Mouse (Mus musculus): ENCODE data around the gene Mlh3. TPM values are rescaled to one million over a fixed set of nuclear protein-coding genes. Genes with fewer than 3 reads are reported as not detected.
"Not testable (repeated sequence)": the region's sequence is repeated elsewhere in the genome, so short reads cannot be mapped to it uniquely, and the experiment has no call there.

Gene Mlh3
- polyA plus RNA-seq, 1 experiment from 2014 or later: 9.0 TPM

DNA sequence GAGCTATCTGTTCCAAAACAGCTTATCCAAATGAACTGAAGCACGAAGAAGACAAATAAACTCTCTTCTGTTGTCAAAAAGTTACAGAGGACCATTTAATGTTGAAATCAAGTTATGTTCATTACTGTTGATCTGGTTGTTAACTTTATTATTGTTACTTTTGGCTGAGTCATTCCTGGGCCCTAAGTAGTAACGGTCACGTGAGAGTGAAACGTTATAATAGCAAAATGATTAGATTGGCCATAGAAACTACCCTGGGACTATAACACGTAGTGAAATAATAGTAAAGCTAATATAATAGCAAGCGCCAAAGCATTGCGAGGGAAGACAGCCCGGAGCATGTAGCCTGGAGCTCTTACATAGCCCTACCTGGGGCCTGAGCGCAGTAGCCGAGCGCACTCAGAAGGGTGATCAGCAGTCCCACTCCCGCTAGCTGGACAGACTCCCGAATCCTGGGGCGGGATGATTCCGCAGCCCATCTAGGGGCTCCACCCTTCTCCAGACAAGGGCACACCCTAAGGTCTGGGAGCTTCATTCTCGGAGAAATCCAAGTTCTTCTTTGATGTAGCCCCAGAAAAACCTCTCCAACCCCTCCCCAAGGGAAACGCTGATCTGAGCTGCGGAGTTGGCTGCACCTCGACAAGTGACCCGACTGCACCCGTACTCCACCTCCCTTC is 17.5 kb upstream of the Mlh3 start, which contains the start of gene Acyp1:
TSS of gene Acyp1 (minus strand) at position 630 of the 677 bp plus-strand sequence.
- Histone ChIP-seq H3K9me3 (replicated peaks; ENCODE audit: control insufficient read depth, low read length) (no peaks in the 10 kb centered on the region), H3K4me2 (ENCODE audit: low read length) (peak within 1 kb of the TSS; percentile 67), H3K36me3 (ENCODE audit: control insufficient read depth, insufficient read depth, low read length) (no peaks in the 10 kb centered on the region), H3K4me1 (ENCODE audit: control insufficient read depth, insufficient read depth, low read length) (peaks cover 3% of the 10 kb centered on the region; the same call in 1 of the 2 replicates), H3K4me3 (ENCODE audit: low read depth, low read length) (peak within 1 kb of the TSS; percentile 34), H3K9ac (ENCODE audit: low read length) (peak within 1 kb of the TSS; percentile 53), H3K27ac (ENCODE audit: low read depth, low read length) (no peak within 1 kb of the TSS), H3K27me3 (replicated peaks; ENCODE audit: control insufficient read depth, insufficient read depth, low read length) (no peaks in the 10 kb centered on the region)
- peak; percentile 67 for ATAC-seq
- 8% methylated on average over 21 of the region's 21 CpGs for WGBS
- no peak for DNase-seq (ENCODE audit: low spot score)

DNA sequence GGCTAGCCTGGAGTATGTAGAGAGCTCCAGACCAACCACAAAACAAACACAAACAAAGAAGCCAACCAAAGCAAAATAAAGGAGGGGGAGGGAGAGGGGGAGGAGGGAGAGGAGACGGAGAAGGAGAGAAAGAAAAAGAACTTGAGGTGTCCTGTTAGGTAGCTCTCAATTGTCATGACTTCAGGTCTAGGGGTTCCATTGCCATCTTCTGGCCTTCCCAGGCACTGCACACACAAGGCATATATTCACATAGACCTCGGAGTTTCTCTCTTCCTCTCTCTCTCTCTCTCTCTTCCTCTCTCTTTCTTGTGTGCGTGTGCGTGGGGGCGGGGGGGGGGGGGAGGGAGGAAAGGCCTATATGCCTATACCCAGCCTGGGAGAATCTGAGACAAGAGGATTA is 16.5 kb upstream of the Mlh3 start:
- Histone ChIP-seq H3K9ac (ENCODE audit: low read length) (no peak overlapping the region), H3K4me3 (ENCODE audit: low read depth, low read length) (no peak overlapping the region), H3K9me3 (replicated peaks; ENCODE audit: control insufficient read depth, low read length) (no peaks in the 10 kb centered on the region), H3K27ac (ENCODE audit: low read depth, low read length) (no peak overlapping the region), H3K27me3 (replicated peaks; ENCODE audit: control insufficient read depth, insufficient read depth, low read length) (no peaks in the 10 kb centered on the region), H3K36me3 (ENCODE audit: control insufficient read depth, insufficient read depth, low read length) (no peaks in the 10 kb centered on the region), H3K4me2 (ENCODE audit: low read length) (no peak overlapping the region), H3K4me1 (ENCODE audit: control insufficient read depth, insufficient read depth, low read length) (peaks cover 3% of the 10 kb centered on the region; the same call in 1 of the 2 replicates)
- ATAC-seq (no peak), DNase-seq (ENCODE audit: low spot score) (no peak)
- 32% methylated on average over 2 of the region's 5 CpGs for WGBS

DNA sequence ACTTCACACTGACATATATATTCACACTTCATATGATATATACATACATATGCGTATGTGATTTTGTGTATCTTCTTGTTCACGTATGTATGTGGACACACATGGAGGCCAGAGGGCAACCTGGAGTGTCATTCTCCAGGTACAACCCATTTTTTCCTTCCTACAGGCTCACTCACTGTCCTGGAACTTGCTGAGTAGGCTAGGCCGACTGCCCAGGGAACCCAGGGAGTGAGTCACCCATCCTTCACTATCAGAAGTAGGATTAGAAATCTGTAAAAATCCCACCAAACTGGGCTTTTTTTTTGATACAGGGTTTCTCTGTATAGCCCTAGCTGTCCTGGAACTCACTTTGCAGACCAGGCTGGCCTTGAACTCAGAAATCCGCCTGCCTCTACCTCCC is 14.6 kb upstream of the Mlh3 start:
- Histone ChIP-seq H3K4me1 (ENCODE audit: control insufficient read depth, insufficient read depth, low read length) (peaks cover 3% of the 10 kb centered on the region; the same call in 1 of the 2 replicates), H3K4me2 (ENCODE audit: low read length) (no peak overlapping the region), H3K9me3 (replicated peaks; ENCODE audit: control insufficient read depth, low read length) (no peaks in the 10 kb centered on the region), H3K27ac (ENCODE audit: low read depth, low read length) (no peak overlapping the region), H3K36me3 (ENCODE audit: control insufficient read depth, insufficient read depth, low read length) (no peaks in the 10 kb centered on the region), H3K4me3 (ENCODE audit: low read depth, low read length) (no peak overlapping the region), H3K27me3 (replicated peaks; ENCODE audit: control insufficient read depth, insufficient read depth, low read length) (no peaks in the 10 kb centered on the region), H3K9ac (ENCODE audit: low read length) (no peak overlapping the region)
- no peak for ATAC-seq
- 95% methylated on average over 4 of the region's 4 CpGs for WGBS
- DNase-seq (ENCODE audit: low spot score): no peak

DNA sequence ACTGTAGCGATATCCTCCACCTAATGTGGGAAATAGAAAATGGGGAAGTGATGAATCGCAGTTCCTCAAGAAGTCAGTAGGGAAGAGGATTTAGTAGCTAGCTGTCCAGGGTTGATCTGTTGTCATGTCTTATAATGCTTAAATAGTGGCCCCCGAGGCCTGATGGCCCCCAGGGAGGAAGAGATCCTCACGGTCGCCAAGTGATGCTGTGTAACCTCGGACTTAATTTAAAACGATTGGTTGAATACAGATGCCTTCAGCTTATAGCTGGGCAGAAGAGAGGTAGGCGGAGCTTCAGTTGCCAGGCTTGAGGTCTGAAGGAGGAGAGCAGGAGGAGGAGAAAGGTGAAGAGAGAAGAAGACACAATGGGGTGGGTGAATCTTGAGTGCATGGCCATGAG is 13.9 kb upstream of the Mlh3 start:
- H3K27me3 ChIP-seq (replicated peaks; ENCODE audit: control insufficient read depth, insufficient read depth, low read length): no peaks in the 10 kb centered on the region
- ATAC-seq: no peak
- WGBS: 74% methylated on average over 8 of the region's 8 CpGs

DNA sequence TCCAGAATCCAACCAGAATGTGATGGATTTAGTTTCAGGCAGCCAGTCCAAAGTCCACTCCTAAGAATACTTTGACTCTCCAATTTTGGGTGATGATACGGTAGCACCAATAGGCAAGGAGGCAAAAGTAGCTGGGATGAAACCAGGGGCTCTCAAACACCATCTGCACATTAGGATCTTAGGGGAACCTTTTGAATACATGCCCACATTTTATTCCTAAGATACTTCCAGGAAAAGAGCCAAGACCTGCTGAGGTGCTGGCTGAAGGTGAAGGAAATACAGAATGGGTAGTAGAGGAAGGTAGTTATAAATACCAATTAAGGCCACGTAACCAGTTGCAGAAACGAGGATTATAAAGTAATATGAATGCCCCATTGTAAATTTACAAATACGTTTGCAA is 11.4 kb upstream of the Mlh3 start:
- 70% methylated on average over 1 of the region's 4 CpGs for WGBS
- not testable (repeated sequence) for H3K27ac ChIP-seq (ENCODE audit: low read depth, low read length); H3K4me2 ChIP-seq (ENCODE audit: low read length); H3K4me3 ChIP-seq (ENCODE audit: low read depth, low read length); ATAC-seq; H3K9ac ChIP-seq (ENCODE audit: low read length); DNase-seq (ENCODE audit: low spot score); H3K9me3 ChIP-seq (replicated peaks; ENCODE audit: control insufficient read depth, low read length); H3K27me3 ChIP-seq (replicated peaks; ENCODE audit: control insufficient read depth, insufficient read depth, low read length); H3K36me3 ChIP-seq (ENCODE audit: control insufficient read depth, insufficient read depth, low read length); H3K4me1 ChIP-seq (ENCODE audit: control insufficient read depth, insufficient read depth, low read length)

More for the DNA sequence above, 13.9 kb upstream of the Mlh3 start:
- Histone ChIP-seq H3K27ac (ENCODE audit: low read depth, low read length) (no peak overlapping the region), H3K4me2 (ENCODE audit: low read length) (no peak overlapping the region), H3K4me3 (ENCODE audit: low read depth, low read length) (no peak overlapping the region), H3K4me1 (ENCODE audit: control insufficient read depth, insufficient read depth, low read length) (peaks cover 7% of the 10 kb centered on the region; the same call in 1 of the 2 replicates), H3K9me3 (replicated peaks; ENCODE audit: control insufficient read depth, low read length) (no peaks in the 10 kb centered on the region), H3K36me3 (ENCODE audit: control insufficient read depth, insufficient read depth, low read length) (no peaks in the 10 kb centered on the region), H3K9ac (ENCODE audit: low read length) (no peak overlapping the region)
- DNase-seq (ENCODE audit: low spot score): no peak

DNA sequence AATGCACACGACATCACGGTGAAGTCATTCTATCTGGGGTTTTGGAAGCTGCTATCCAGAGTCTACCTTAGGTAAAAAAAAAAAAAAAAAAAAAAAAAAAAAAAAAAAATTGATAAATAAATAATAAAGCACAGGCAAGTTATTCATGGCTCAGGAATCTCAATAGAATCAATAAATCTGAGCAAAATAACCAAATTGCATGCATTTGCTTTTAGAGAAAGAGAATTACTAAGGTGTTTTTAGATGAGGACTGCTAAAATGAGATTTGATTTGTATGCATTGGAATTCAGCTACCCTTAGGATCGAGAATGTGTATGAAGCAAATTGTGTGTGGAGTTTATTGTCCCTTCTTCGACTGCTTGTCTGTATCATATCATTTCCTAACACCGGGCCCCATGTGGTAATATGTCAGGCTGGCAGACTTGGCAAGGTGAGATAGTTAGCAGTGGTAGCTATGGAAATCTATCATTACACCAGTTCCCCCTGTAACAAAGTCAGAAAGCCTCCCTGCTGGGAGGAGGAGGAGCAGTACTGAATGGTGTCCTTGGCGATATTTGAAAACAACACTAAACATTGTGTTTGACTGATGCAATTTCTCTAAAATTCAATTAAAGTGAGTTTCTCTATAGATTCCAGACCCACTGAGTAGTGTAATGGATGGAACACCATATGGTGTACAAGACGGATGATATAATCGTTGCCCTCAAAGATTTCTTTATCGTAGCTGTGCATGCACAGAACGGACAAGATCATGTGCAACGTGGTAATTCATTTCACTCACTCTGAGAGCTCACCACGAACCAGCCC is 10.6 kb upstream of the Mlh3 start:
- ATAC-seq: peak; percentile 32
- WGBS: 37% methylated on average over 12 of the region's 12 CpGs
- no peaks in the 10 kb centered on the region for H3K9me3 ChIP-seq (replicated peaks; ENCODE audit: control insufficient read depth, low read length)
- H3K27me3 ChIP-seq (replicated peaks; ENCODE audit: control insufficient read depth, insufficient read depth, low read length): no peaks in the 10 kb centered on the region
- H3K4me3 ChIP-seq (ENCODE audit: low read depth, low read length): peak overlapping the region; percentile 68
- no peaks in the 10 kb centered on the region for H3K36me3 ChIP-seq (ENCODE audit: control insufficient read depth, insufficient read depth, low read length)
- peak; percentile 58 for DNase-seq (ENCODE audit: low spot score)
- H3K4me1 ChIP-seq (ENCODE audit: control insufficient read depth, insufficient read depth, low read length): peaks cover 4% of the 10 kb centered on the region; the same call in 1 of the 2 replicates
- peak overlapping the region; percentile 92 for H3K4me2 ChIP-seq (ENCODE audit: low read length)
- H3K9ac ChIP-seq (ENCODE audit: low read length): no peak overlapping the region
- no peak overlapping the region; the same call in 1 of the 2 replicates for H3K27ac ChIP-seq (ENCODE audit: low read depth, low read length)

DNA sequence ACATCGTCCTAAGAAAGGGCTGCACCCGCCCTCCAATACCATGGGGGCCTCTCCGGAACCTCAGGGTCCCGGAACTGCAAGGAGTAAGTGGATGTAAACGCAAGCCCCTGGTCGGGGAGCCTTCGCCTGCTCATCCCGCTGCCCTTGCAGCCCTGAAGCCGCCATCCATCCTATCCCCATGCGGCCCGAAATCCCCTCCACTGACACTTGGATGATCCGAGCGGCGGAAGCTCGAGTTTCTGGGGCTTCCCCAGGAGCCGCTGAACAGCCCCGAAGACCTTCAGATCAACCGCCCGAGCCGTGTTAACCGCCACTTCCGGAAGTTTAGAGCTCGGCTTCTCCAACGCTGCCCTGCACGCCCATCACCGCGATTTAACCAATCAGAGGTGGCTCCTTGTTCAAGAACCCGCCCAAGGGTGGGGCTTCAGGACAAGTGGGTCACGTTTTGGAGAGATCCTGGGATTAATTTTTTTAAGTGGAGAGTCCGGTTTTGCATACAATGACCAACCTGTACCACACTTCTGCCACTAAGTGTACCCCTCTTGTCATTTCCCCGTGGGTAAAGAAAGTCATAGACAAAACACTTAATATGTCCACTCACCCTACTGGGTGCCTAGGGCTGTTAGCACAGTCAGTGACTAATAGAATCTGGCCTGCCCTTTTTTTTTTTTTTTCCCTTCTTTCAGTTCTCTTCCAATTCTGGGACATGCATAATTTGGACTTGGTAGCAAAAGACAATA is 9.9 kb upstream of the Mlh3 start:
- ATAC-seq: peak; percentile 99

DNA sequence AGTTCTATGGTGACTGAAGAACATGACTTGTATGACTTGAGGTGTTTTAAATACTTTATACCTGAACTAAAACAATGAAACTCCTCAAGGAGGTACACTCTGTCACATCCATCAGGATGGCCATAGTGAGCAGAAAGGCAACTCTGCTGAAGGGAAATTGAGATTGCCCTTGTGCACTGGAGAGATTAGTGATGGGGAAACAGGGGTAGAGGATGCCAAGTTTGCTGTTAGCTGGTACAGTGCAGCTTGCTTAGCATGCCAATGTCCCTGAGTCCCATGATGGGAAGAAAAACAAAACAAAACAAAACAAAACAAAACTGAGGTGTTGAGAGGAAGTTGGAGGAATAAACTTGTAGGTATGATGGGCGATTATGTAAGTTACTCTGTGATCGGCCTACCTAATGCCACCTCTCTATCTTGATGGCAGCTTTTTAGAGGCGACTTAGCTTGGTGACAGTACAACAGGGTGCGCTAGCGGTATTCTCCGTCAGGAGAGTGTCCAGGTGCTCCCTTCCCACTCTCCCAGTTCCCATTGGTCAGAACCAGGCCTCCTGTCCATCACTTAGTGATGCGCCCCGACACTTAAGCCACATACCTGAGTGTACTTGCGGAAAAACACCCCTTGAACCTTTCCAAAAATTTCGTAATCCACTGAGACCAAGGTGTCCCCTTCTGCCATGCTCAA is 9.1 kb upstream of the Mlh3 start:
- Histone ChIP-seq H3K9me3 (replicated peaks; ENCODE audit: control insufficient read depth, low read length) (no peaks in the 10 kb centered on the region), H3K27me3 (replicated peaks; ENCODE audit: control insufficient read depth, insufficient read depth, low read length) (no peaks in the 10 kb centered on the region), H3K4me2 (ENCODE audit: low read length) (peak overlapping the region; percentile 92), H3K9ac (ENCODE audit: low read length) (peak overlapping the region; percentile 89), H3K36me3 (ENCODE audit: control insufficient read depth, insufficient read depth, low read length) (peaks cover 5% of the 10 kb centered on the region; the same call in 1 of the 2 replicates), H3K4me1 (ENCODE audit: control insufficient read depth, insufficient read depth, low read length) (peaks cover 4% of the 10 kb centered on the region; the same call in 1 of the 2 replicates), H3K4me3 (ENCODE audit: low read depth, low read length) (peak overlapping the region; percentile 68), H3K27ac (ENCODE audit: low read depth, low read length) (peak overlapping the region; percentile 52; the same call in 1 of the 2 replicates)
- DNase-seq (ENCODE audit: low spot score) (no peak), ATAC-seq (peak; percentile 27)
- 4% methylated on average over 10 of the region's 10 CpGs for WGBS

More for the DNA sequence above, 9.9 kb upstream of the Mlh3 start:
- peak overlapping the region; percentile 52 for H3K27ac ChIP-seq (ENCODE audit: low read depth, low read length)
- no peaks in the 10 kb centered on the region for H3K27me3 ChIP-seq (replicated peaks; ENCODE audit: control insufficient read depth, insufficient read depth, low read length)
- under 1% methylated on average over 31 of the region's 31 CpGs for WGBS
- no peaks in the 10 kb centered on the region for H3K9me3 ChIP-seq (replicated peaks; ENCODE audit: control insufficient read depth, low read length)
- H3K4me3 ChIP-seq (ENCODE audit: low read depth, low read length): peak overlapping the region; percentile 68
- peak; percentile 98 for DNase-seq (ENCODE audit: low spot score)
- peak overlapping the region; percentile 92 for H3K4me2 ChIP-seq (ENCODE audit: low read length)
- H3K4me1 ChIP-seq (ENCODE audit: control insufficient read depth, insufficient read depth, low read length): peaks cover 4% of the 10 kb centered on the region; the same call in 1 of the 2 replicates
- H3K36me3 ChIP-seq (ENCODE audit: control insufficient read depth, insufficient read depth, low read length): peaks cover 5% of the 10 kb centered on the region; the same call in 1 of the 2 replicates
- H3K9ac ChIP-seq (ENCODE audit: low read length): peak overlapping the region; percentile 89
